Mouse (Mus musculus): ENCODE data around the gene Dab2ip. TPM values are rescaled to one million over a fixed set of nuclear protein-coding genes. Genes with fewer than 3 reads are reported as not detected.

The Dab2ip gene
- polyA plus RNA-seq, 1 experiment: 46.9 TPM

DNA sequence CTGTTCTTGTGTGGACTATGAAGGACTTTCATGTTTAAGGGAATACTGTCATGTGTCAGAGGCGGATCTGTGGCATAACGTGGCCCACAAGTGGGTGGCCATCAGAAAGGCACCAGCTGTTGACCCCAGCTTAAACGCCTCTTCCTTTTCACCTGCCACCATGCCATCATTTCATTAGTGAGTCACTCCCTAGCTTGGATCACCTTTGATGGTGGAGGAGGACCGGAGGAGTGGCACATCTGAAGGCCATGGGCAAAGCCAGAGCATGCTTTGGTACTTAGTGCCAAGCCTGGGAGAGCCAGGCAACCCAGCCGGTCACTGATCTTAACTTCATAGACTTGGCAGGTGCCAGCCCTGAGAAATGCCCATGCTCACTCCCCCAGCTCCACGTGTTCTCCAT is 96.7 kb downstream of the Dab2ip start:
- H3K36me3 ChIP-seq (ENCODE audit: control insufficient read depth, insufficient read depth): no peaks in the 10 kb centered on the region
- H3K4me3 ChIP-seq: no peak overlapping the region
- H3K27me3 ChIP-seq (ENCODE audit: control insufficient read depth, insufficient read depth, insufficient read length): no peaks in the 10 kb centered on the region
- no peak overlapping the region for H3K4me2 ChIP-seq (ENCODE audit: low read depth)
- TF ChIP-seq MYOD1 (IDR thresholded peaks at IDR 0.05; ENCODE audit: control insufficient read depth in 1 of 3, insufficient read length in 2 of 3, low read depth in 2 of 3): peak in 1 of 3 experiments; percentile 69
- TF ChIP-seq REST (IDR thresholded peaks at IDR 0.05; ENCODE audit: insufficient read depth, insufficient read length): no peak
- peak; percentile 19 for TF ChIP-seq TCF12 (IDR thresholded peaks at IDR 0.05; ENCODE audit: insufficient read depth, poor library complexity, severe bottlenecking)
- H3K79me2 ChIP-seq (ENCODE audit: control insufficient read depth, insufficient read depth): no peaks in the 10 kb centered on the region
- H3ac ChIP-seq (ENCODE audit: control insufficient read depth, insufficient read length): no peak overlapping the region

DNA sequence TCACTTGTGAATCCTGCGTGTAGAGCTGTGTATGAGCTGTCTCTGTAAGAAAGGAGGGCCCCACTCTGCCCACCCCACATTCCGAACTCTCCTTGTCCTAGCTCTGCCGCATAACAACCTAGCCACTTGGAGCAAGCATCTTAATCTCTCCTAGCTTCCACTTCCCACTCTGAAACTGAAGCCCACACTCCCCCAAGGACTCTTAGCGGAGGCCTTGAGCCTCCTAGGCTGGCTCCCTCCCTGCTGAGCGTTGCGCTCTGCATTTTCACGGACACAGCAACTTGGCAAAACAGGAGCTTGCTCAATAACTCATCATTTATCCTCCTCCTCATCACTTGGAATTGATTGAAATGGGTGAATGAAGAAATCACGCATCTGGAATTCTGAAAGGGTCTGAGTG is 97.9 kb downstream of the Dab2ip start:
- no peaks in the 10 kb centered on the region for H3K36me3 ChIP-seq (ENCODE audit: control insufficient read depth, insufficient read depth)
- no peaks in the 10 kb centered on the region for H3K79me2 ChIP-seq (ENCODE audit: control insufficient read depth, insufficient read depth)
- H3ac ChIP-seq (ENCODE audit: control insufficient read depth, insufficient read length): no peak overlapping the region
- no peak overlapping the region for H3K4me3 ChIP-seq
- H3K4me2 ChIP-seq (ENCODE audit: low read depth): no peak overlapping the region
- TF ChIP-seq MYOG (IDR thresholded peaks at IDR 0.05; ENCODE audit: control insufficient read depth in 1 of 3, insufficient read depth in 1 of 3, insufficient read length in 2 of 3, low read depth in 2 of 3) (no peak), POLR2A (IDR thresholded peaks at IDR 0.05; ENCODE audit: insufficient read length, low read depth) (no peak), TCF3 (IDR thresholded peaks at IDR 0.05; ENCODE audit: insufficient read length, low read depth) (no peak)
- no peaks in the 10 kb centered on the region for H3K27me3 ChIP-seq (ENCODE audit: control insufficient read depth, insufficient read depth, insufficient read length)

DNA sequence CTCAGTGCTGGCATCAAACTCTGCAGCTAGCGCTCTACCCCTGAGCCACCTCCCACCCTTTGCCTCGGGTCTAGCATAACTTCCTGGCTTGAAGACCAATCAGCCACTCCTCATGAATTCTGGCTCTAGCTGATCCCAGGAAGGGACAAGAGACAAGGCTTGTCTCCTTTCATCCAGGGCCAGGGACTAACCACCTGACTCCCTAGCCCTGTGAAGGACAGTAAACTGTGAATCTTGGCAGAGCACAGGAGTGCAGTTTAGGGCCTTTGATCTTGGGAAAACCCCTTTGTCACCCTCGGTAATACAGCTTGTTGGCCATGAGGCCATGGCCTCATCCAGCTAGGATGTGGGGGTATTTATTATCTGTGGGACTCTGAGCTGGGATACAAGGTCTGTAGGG is 100.2 kb downstream of the Dab2ip start:
- no peak overlapping the region for H3ac ChIP-seq (ENCODE audit: control insufficient read depth, insufficient read length)
- no peak for TF ChIP-seq TCF3 (IDR thresholded peaks at IDR 0.05; ENCODE audit: insufficient read length, low read depth)
- no peak for TF ChIP-seq E2F4 (IDR thresholded peaks at IDR 0.05; ENCODE audit: insufficient read depth)
- no peak for TF ChIP-seq MAX (IDR thresholded peaks at IDR 0.05; ENCODE audit: low read depth)
- no peak for TF ChIP-seq REST (IDR thresholded peaks at IDR 0.05; ENCODE audit: insufficient read depth, insufficient read length)
- TF ChIP-seq TCF12 (IDR thresholded peaks at IDR 0.05; ENCODE audit: insufficient read depth, poor library complexity, severe bottlenecking): no peak
- TF ChIP-seq CEBPB (IDR thresholded peaks at IDR 0.05; ENCODE audit: insufficient read depth, poor library complexity, severe bottlenecking): no peak
- no peak for TF ChIP-seq USF1 (IDR thresholded peaks at IDR 0.05; ENCODE audit: low read depth)
- TF ChIP-seq POLR2AphosphoS2 (IDR thresholded peaks at IDR 0.05; ENCODE audit: insufficient read length, low read depth): no peak
- no peak for TF ChIP-seq POLR2A (IDR thresholded peaks at IDR 0.05; ENCODE audit: insufficient read length, low read depth)
- no peak for TF ChIP-seq MYOG (IDR thresholded peaks at IDR 0.05; ENCODE audit: control insufficient read depth in 1 of 3, insufficient read depth in 1 of 3, insufficient read length in 2 of 3, low read depth in 2 of 3)
- no peak for TF ChIP-seq MYOD1 (IDR thresholded peaks at IDR 0.05; ENCODE audit: control insufficient read depth in 1 of 3, insufficient read length in 2 of 3, low read depth in 2 of 3)
- no peak for TF ChIP-seq SRF (IDR thresholded peaks at IDR 0.05; ENCODE audit: control insufficient read depth, insufficient read length, low read depth)
- H3K4me2 ChIP-seq (ENCODE audit: low read depth): no peak overlapping the region
- H3K79me2 ChIP-seq (ENCODE audit: control insufficient read depth, insufficient read depth): peaks cover 18% of the 10 kb centered on the region
- H3K27me3 ChIP-seq (ENCODE audit: control insufficient read depth, insufficient read depth, insufficient read length): no peaks in the 10 kb centered on the region
- no peaks in the 10 kb centered on the region for H3K36me3 ChIP-seq (ENCODE audit: control insufficient read depth, insufficient read depth)
- no peak overlapping the region for H3K4me3 ChIP-seq

DNA sequence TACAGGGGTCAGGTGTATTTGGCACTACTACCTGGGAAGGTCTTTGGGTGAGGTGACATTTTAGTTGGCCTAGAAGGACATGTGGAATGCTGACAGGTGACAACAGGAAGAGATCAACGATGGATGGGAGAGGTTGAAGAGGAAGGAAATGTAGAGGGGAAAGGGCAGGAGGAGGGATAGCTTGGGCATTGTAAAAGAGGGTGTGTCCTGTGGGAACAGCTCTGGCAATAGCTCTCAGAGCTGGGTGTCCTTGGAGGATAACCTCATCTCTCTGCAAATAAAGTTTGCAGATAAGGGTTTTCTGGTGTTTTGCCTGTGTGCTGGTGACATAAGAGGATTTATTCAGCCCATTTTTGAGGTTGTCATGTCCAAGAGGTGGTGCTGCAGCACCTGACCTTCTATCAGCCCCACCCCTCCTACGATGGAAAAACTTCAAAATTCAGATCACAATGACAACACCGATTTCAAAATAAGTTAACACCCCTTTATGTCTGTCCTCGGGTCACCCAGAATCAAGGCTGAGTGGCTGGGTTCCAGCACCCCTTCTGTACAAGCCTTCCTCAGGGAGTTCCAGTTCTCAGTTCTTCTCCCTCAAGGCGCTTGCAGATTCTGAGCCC is 101.6 kb downstream of the Dab2ip start:
- H3K4me3 ChIP-seq: no peak overlapping the region
- H3K27me3 ChIP-seq (ENCODE audit: control insufficient read depth, insufficient read depth, insufficient read length): no peaks in the 10 kb centered on the region
- no peak overlapping the region for H3ac ChIP-seq (ENCODE audit: control insufficient read depth, insufficient read length)
- H3K36me3 ChIP-seq (ENCODE audit: control insufficient read depth, insufficient read depth): no peaks in the 10 kb centered on the region
- H3K79me2 ChIP-seq (ENCODE audit: control insufficient read depth, insufficient read depth): peaks cover 32% of the 10 kb centered on the region
- TF ChIP-seq MYOD1 (IDR thresholded peaks at IDR 0.05; ENCODE audit: control insufficient read depth in 1 of 3, insufficient read length in 2 of 3, low read depth in 2 of 3) (no peak), POLR2A (IDR thresholded peaks at IDR 0.05; ENCODE audit: insufficient read length, low read depth) (no peak), TCF12 (IDR thresholded peaks at IDR 0.05; ENCODE audit: insufficient read depth, poor library complexity, severe bottlenecking) (no peak), MAX (IDR thresholded peaks at IDR 0.05; ENCODE audit: low read depth) (no peak), E2F4 (IDR thresholded peaks at IDR 0.05; ENCODE audit: insufficient read depth) (no peak)
- H3K4me2 ChIP-seq (ENCODE audit: low read depth): no peak overlapping the region

DNA sequence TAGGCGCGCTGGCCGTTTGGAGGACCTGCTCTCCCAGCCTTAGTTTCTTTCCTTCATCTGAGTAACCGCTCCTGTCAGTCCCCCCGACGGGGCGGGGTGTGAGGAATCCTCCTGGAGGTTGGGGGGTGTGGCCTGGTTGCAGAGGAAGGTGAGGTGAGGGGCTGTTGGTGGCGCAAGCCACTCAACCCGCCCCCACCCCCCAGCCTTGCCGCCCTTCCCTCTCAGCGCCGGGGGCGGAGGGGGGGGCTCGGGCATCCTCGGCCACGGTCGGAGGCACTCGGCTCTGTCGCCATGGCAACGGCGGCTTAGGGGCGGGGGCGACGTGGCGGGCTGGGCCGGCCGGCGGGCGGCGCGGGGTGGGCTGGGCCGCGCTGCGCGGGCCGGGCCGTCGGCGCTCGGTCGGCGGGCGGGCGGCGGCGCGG is 102.9 kb downstream of the Dab2ip start:
- Histone ChIP-seq H3K4me2 (ENCODE audit: low read depth) (peak overlapping the region; percentile 12), H3K27me3 (ENCODE audit: control insufficient read depth, insufficient read depth, insufficient read length) (no peaks in the 10 kb centered on the region), H3K79me2 (ENCODE audit: control insufficient read depth, insufficient read depth) (peaks cover 45% of the 10 kb centered on the region), H3K4me3 (peak overlapping the region; percentile 74), H3K36me3 (ENCODE audit: control insufficient read depth, insufficient read depth) (no peaks in the 10 kb centered on the region), H3ac (ENCODE audit: control insufficient read depth, insufficient read length) (peak overlapping the region; percentile 22)
- TF ChIP-seq MYOD1 (IDR thresholded peaks at IDR 0.05; ENCODE audit: control insufficient read depth in 1 of 3, insufficient read length in 2 of 3, low read depth in 2 of 3) (peak in 1 of 3 experiments; percentile 3), POLR2A (IDR thresholded peaks at IDR 0.05; ENCODE audit: insufficient read length, low read depth) (no peak)

All from myocyte (in vitro differentiated cells).